Mouse (Mus musculus): ENCODE measurements around the gene Ugt1a8. TPM values are rescaled to one million over a fixed set of nuclear protein-coding genes. Genes with fewer than 3 reads are reported as not detected.
"Not testable (repeated sequence)": the region's sequence is repeated elsewhere in the genome, so short reads cannot be mapped to it uniquely, and the experiment has no call there.

The Ugt1a8 gene
- total and polyA plus RNA-seq, 3 experiments, result not detected

- Histone ChIP-seq H3K27ac (ENCODE audit: control insufficient read depth, low read depth, low read length) (no peak within 1 kb of the TSS), H3K9ac (ENCODE audit: control insufficient read depth, low read depth, low read length, poor library complexity, severe bottlenecking) (no peak within 1 kb of the TSS), H3K9me3 (replicated peaks; ENCODE audit: insufficient read depth, low read length) (no peaks in the 10 kb centered on the region), H3K4me3 (ENCODE audit: control insufficient read depth in 1 of 2, insufficient read depth in 1 of 2, low read depth in 2 of 2, low read length in 2 of 2) (no peak within 1 kb of the TSS), H3K36me3 (ENCODE audit: control insufficient read depth in 1 of 2, insufficient read depth in 2 of 2, low read length in 2 of 2) (no peaks in the 10 kb centered on the region), H3K27me3 (ENCODE audit: control insufficient read depth in 1 of 2, insufficient read depth in 2 of 2, low read length in 2 of 2) (peaks cover 5% of the 10 kb centered on the region in 2 experiments), H3K4me1 (ENCODE audit: control insufficient read depth in 1 of 2, insufficient read depth in 2 of 2, low read length in 2 of 2) (no peaks in the 10 kb centered on the region), H3K79me2 (ENCODE audit: control insufficient read depth, insufficient read depth, low read length, poor library complexity) (no peaks in the 10 kb centered on the region)
- TF ChIP-seq UBTF (IDR thresholded peaks at IDR 0.05; ENCODE audit: borderline replicate concordance, insufficient read depth, low read depth, low read length), result no peak
- no peak for TF ChIP-seq ETS1 (IDR thresholded peaks at IDR 0.05; ENCODE audit: low read depth, low read length)
- no peak for TF ChIP-seq SMC3 (IDR thresholded peaks at IDR 0.05; ENCODE audit: low read depth, low read length)
- no peak for TF ChIP-seq ZC3H11A (IDR thresholded peaks at IDR 0.05; ENCODE audit: low read depth, low read length)
- TF ChIP-seq JUND (IDR thresholded peaks at IDR 0.05; ENCODE audit: low read depth, low read length), result no peak
- TF ChIP-seq TBP (IDR thresholded peaks at IDR 0.05; ENCODE audit: low read depth, low read length), result no peak
- no peak for TF ChIP-seq USF2 (IDR thresholded peaks at IDR 0.05; ENCODE audit: borderline replicate concordance in 1 of 2, insufficient read depth in 1 of 2, low read depth in 1 of 2, low read length in 2 of 2)
- no peak for TF ChIP-seq RCOR1 (IDR thresholded peaks at IDR 0.05; ENCODE audit: low read depth, low read length)
- no peak for TF ChIP-seq TAL1 (IDR thresholded peaks at IDR 0.05; ENCODE audit: low read length)
- no peak for TF ChIP-seq ELF1 (IDR thresholded peaks at IDR 0.05; ENCODE audit: low read depth, low read length)
- TF ChIP-seq MXI1 (IDR thresholded peaks at IDR 0.05; ENCODE audit: low read depth, low read length), result no peak
- TF ChIP-seq NRF1 (IDR thresholded peaks at IDR 0.05; ENCODE audit: insufficient read depth, low read depth, low read length, poor library complexity, severe bottlenecking), result no peak
- no peak for DNase-seq (ENCODE audit: low read depth, low spot score)
Measured at GRCm38 (mm10) chr1:88055088-88055487, 32.5 kb upstream of the Ugt1a8 start, which contains the start of gene Ugt1a10. TSS of gene Ugt1a10 (plus strand) at chr1:88055388.

- not testable (repeated sequence) for H3K4me1 ChIP-seq (ENCODE audit: control insufficient read depth in 1 of 2, insufficient read depth in 2 of 2, low read length in 2 of 2); DNase-seq (ENCODE audit: low read depth, low spot score); H3K27me3 ChIP-seq (ENCODE audit: control insufficient read depth in 1 of 2, insufficient read depth in 2 of 2, low read length in 2 of 2); H3K9me3 ChIP-seq (replicated peaks; ENCODE audit: insufficient read depth, low read length); H3K4me3 ChIP-seq (ENCODE audit: control insufficient read depth in 1 of 2, insufficient read depth in 1 of 2, low read depth in 2 of 2, low read length in 2 of 2); H3K79me2 ChIP-seq (ENCODE audit: control insufficient read depth, insufficient read depth, low read length, poor library complexity); H3K36me3 ChIP-seq (ENCODE audit: control insufficient read depth in 1 of 2, insufficient read depth in 2 of 2, low read length in 2 of 2); H3K27ac ChIP-seq (ENCODE audit: control insufficient read depth, low read depth, low read length); H3K9ac ChIP-seq (ENCODE audit: control insufficient read depth, low read depth, low read length, poor library complexity, severe bottlenecking)
Measured at GRCm38 (mm10) chr1:88066472-88067102, 21.0 kb upstream of the Ugt1a8 start.

- peaks cover 0 to 1% of the 10 kb centered on the region in 2 experiments; a peak in 1 of 4 replicates for H3K27me3 ChIP-seq (ENCODE audit: control insufficient read depth in 1 of 2, insufficient read depth in 2 of 2, low read length in 2 of 2)
- no peak within 1 kb of the TSS for H3K27ac ChIP-seq (ENCODE audit: control insufficient read depth, low read depth, low read length)
- H3K79me2 ChIP-seq (ENCODE audit: control insufficient read depth, insufficient read depth, low read length, poor library complexity), result no peaks in the 10 kb centered on the region
- no peak within 1 kb of the TSS for H3K9ac ChIP-seq (ENCODE audit: control insufficient read depth, low read depth, low read length, poor library complexity, severe bottlenecking)
- TF ChIP-seq MAFK (IDR thresholded peaks at IDR 0.05; ENCODE audit: borderline replicate concordance, low read depth, low read length), result no peak
- no peak for TF ChIP-seq POLR2A (IDR thresholded peaks at IDR 0.05; ENCODE audit: control insufficient read depth in 1 of 2, insufficient read depth in 1 of 2, low read depth in 1 of 2, low read length in 2 of 2, poor library complexity in 1 of 2)
- TF ChIP-seq HCFC1 (IDR thresholded peaks at IDR 0.05; ENCODE audit: low read depth, low read length), result no peak
- TF ChIP-seq ELF1 (IDR thresholded peaks at IDR 0.05; ENCODE audit: low read depth, low read length), result no peak
- no peaks in the 10 kb centered on the region for H3K36me3 ChIP-seq (ENCODE audit: control insufficient read depth in 1 of 2, insufficient read depth in 2 of 2, low read length in 2 of 2)
- no peak for DNase-seq (ENCODE audit: low read depth, low spot score)
- H3K4me3 ChIP-seq (ENCODE audit: control insufficient read depth in 1 of 2, insufficient read depth in 1 of 2, low read depth in 2 of 2, low read length in 2 of 2), result no peak within 1 kb of the TSS
- H3K4me1 ChIP-seq (ENCODE audit: control insufficient read depth in 1 of 2, insufficient read depth in 2 of 2, low read length in 2 of 2), result no peaks in the 10 kb centered on the region
- no peaks in the 10 kb centered on the region for H3K9me3 ChIP-seq (replicated peaks; ENCODE audit: insufficient read depth, low read length)
Measured at GRCm38 (mm10) chr1:88070495-88070894, 17.1 kb upstream of the Ugt1a8 start, which contains the start of gene Ugt1a9. TSS of gene Ugt1a9 (plus strand) at chr1:88070800.

Measured in MEL (cell line).